Mouse (Mus musculus): ENCODE data around the gene Cks1b. TPM values are rescaled to one million over a fixed set of nuclear protein-coding genes. Genes with fewer than 3 reads are reported as not detected.

The Cks1b gene
- total and polyA plus RNA-seq, 3 experiments: 173 to 270 (median 268) TPM

GRCm38 (mm10) chr3:89416158-89416557 is 2.0 kb downstream of the Cks1b start:
- H3K27me3 ChIP-seq (replicated peaks): no peaks in the 10 kb centered on the region
- no peak overlapping the region for H3K27ac ChIP-seq (ENCODE audit: insufficient read depth, low read depth)
- dilution Hi-C loops (cut with MboI; ENCODE audit: extremely low pct_ligation_motif_present, extremely low pct_unique_long_range_greater_than_20kb, low sequenced_read_pairs): no loop called here
- H3K4me3 ChIP-seq (replicated peaks in 1 of 3; ENCODE audit: low read depth in 2 of 3, low read length in 2 of 3, poor library complexity in 1 of 3): peak overlapping the region in 1 of 3 experiments; percentile 2
- H3K4me2 ChIP-seq (ENCODE audit: insufficient read depth, low read depth, poor library complexity, severe bottlenecking): peak overlapping the region; percentile 61
- H3K9me3 ChIP-seq (replicated peaks; ENCODE audit: low read length): peaks cover 8% of the 10 kb centered on the region
- no peak overlapping the region for H3K9ac ChIP-seq (ENCODE audit: insufficient read depth, low read depth)
- no peak for TF ChIP-seq MXI1 (IDR thresholded peaks at IDR 0.05; ENCODE audit: low read depth, low read length)
- TF ChIP-seq NELFE (IDR thresholded peaks at IDR 0.05; ENCODE audit: low read depth, low read length): no peak
- TF ChIP-seq MAX (IDR thresholded peaks at IDR 0.05; ENCODE audit: low read length): no peak
- no peak for TF ChIP-seq KAT2A (IDR thresholded peaks at IDR 0.05; ENCODE audit: insufficient replicate concordance, low read length)
- TF ChIP-seq USF2 (conservative IDR thresholded peaks at IDR 0.05; ENCODE audit: low read depth, low read length): no peak
- TF ChIP-seq MYC (IDR thresholded peaks at IDR 0.05; ENCODE audit: low read depth, low read length): no peak
- no peak for TF ChIP-seq TBP (conservative IDR thresholded peaks at IDR 0.05; ENCODE audit: low read depth, low read length)
- in situ Hi-C loops (cut with MboI; ENCODE audit: low pct_ligation_motif_present, low pct_unique_long_range_greater_than_20kb, low sequenced_read_pairs): no loop called here
- peaks cover 27 to 35% of the 10 kb centered on the region in 2 experiments for H3K36me3 ChIP-seq (replicated peaks in 1 of 2; ENCODE audit: control insufficient read depth in 1 of 2, insufficient read depth in 1 of 2, low read length in 1 of 2)
- peaks cover 43% of the 10 kb centered on the region for H3K79me2 ChIP-seq (replicated peaks; ENCODE audit: control insufficient read depth, extremely low read depth, insufficient read depth, poor library complexity, severe bottlenecking)
- peaks cover 10 to 33% of the 10 kb centered on the region in 2 experiments for H3K4me1 ChIP-seq (ENCODE audit: control insufficient read depth in 1 of 2, insufficient read depth in 2 of 2)
- no peak for DNase-seq (ENCODE audit: extremely low read depth)

- peak within 1 kb of the TSS; percentile 64; the same call in 1 of the 2 replicates for H3K27ac ChIP-seq (ENCODE audit: insufficient read depth, low read depth)
- DNase-seq (ENCODE audit: extremely low read depth): peak; percentile 100
- H3K79me2 ChIP-seq (replicated peaks; ENCODE audit: control insufficient read depth, extremely low read depth, insufficient read depth, poor library complexity, severe bottlenecking): peaks cover 17% of the 10 kb centered on the region
- in situ Hi-C loops (cut with MboI; ENCODE audit: low pct_ligation_motif_present, low pct_unique_long_range_greater_than_20kb, low sequenced_read_pairs) (no loop called here), dilution Hi-C loops (cut with MboI; ENCODE audit: extremely low pct_ligation_motif_present, extremely low pct_unique_long_range_greater_than_20kb, low sequenced_read_pairs) (no loop called here)
- peaks cover 8 to 54% of the 10 kb centered on the region in 2 experiments for H3K4me1 ChIP-seq (ENCODE audit: control insufficient read depth in 1 of 2, insufficient read depth in 2 of 2)
- H3K9ac ChIP-seq (ENCODE audit: insufficient read depth, low read depth): peak within 1 kb of the TSS; percentile 69
- H3K4me2 ChIP-seq (ENCODE audit: insufficient read depth, low read depth, poor library complexity, severe bottlenecking): peak within 1 kb of the TSS; percentile 58
- peak; percentile 66 for TF ChIP-seq NRF1 (IDR thresholded peaks at IDR 0.05; ENCODE audit: low read depth, low read length)
- peak; percentile 27; the same call in 1 of the 2 replicates for TF ChIP-seq MAZ (IDR thresholded peaks at IDR 0.05; ENCODE audit: low read depth, low read length)
- peak; percentile 99 for TF ChIP-seq CHD2 (IDR thresholded peaks at IDR 0.05; ENCODE audit: low read length)
- TF ChIP-seq SIN3A (IDR thresholded peaks at IDR 0.05; ENCODE audit: low read length): peak; percentile 98
- no peak for TF ChIP-seq JUN (IDR thresholded peaks at IDR 0.05; ENCODE audit: insufficient read depth, low read depth, low read length)
- peak; percentile 94 for TF ChIP-seq POLR2AphosphoS2 (IDR thresholded peaks at IDR 0.05; ENCODE audit: low read depth, low read length)
- peak; percentile 98 for TF ChIP-seq ELF1 (IDR thresholded peaks at IDR 0.05; ENCODE audit: low read depth, low read length)
- no peak; the same call in 1 of the 2 replicates for TF ChIP-seq RCOR1 (conservative IDR thresholded peaks at IDR 0.05; ENCODE audit: low read depth, low read length)
- no peak for TF ChIP-seq JUND (conservative IDR thresholded peaks at IDR 0.05; ENCODE audit: low read depth, low read length)
- TF ChIP-seq NELFE (IDR thresholded peaks at IDR 0.05; ENCODE audit: low read depth, low read length): peak; percentile 63
- peak; percentile 52 for TF ChIP-seq TCF12 (IDR thresholded peaks at IDR 0.05; ENCODE audit: low read depth, low read length)
- TF ChIP-seq MXI1 (IDR thresholded peaks at IDR 0.05; ENCODE audit: low read depth, low read length): peak; percentile 91
- peak; percentile 87 for TF ChIP-seq HCFC1 (IDR thresholded peaks at IDR 0.05; ENCODE audit: low read depth, low read length)
- TF ChIP-seq USF1 (IDR thresholded peaks at IDR 0.05; ENCODE audit: low read depth, low read length): no peak
- TF ChIP-seq IRF4 (IDR thresholded peaks at IDR 0.05; ENCODE audit: low read depth, low read length): peak; percentile 29; the same call in 1 of the 2 replicates
- peak; percentile 67 for TF ChIP-seq POLR2A (IDR thresholded peaks at IDR 0.05; ENCODE audit: low read depth, low read length)
- TF ChIP-seq KAT2A (IDR thresholded peaks at IDR 0.05; ENCODE audit: insufficient replicate concordance, low read length): peak; percentile 93
- H3K36me3 ChIP-seq (replicated peaks in 1 of 2; ENCODE audit: control insufficient read depth in 1 of 2, insufficient read depth in 1 of 2, low read length in 1 of 2): peaks cover 48 to 64% of the 10 kb centered on the region in 2 experiments
- H3K9me3 ChIP-seq (replicated peaks; ENCODE audit: low read length): peaks cover 8% of the 10 kb centered on the region
- H3K4me3 ChIP-seq (replicated peaks in 1 of 3; ENCODE audit: low read depth in 2 of 3, low read length in 2 of 3, poor library complexity in 1 of 3): peak within 1 kb of the TSS; percentile 61 to 96 (median 64)
- H3K27me3 ChIP-seq (replicated peaks): no peaks in the 10 kb centered on the region
Observed at GRCm38 (mm10) chr3:89411490-89412393, 6.4 kb downstream of the Cks1b start, which contains the start of gene Flad1. Gene Flad1 (minus strand): TSS chr3:89411870.

Data from CH12.LX (cell line).